Mouse (Mus musculus): ENCODE data around the gene A630095E13Rik.
"Not testable (repeated sequence)": the region's sequence is repeated elsewhere in the genome, so short reads cannot be mapped to it uniquely, and the experiment has no call there.

The A630095E13Rik gene

DNA sequence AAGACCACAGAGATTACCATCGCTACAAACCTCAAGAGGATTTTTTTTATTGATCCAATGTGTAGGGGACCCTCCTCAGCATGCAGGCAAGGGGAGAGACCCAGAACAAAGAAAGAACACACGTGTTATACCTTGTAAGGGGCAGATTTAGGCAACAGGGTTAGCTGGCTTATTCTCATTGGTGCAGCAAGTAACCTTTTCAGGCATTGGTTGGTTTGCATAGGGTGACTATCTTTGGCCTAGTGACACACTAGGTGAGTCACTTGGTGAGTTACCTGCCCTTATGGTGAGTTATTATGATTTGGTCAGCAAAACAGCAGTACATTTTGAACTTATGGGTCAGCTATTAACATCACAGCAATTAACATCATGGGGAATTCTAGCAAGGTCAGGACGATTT lies at the start of gene A630095E13Rik:
TSS of gene A630095E13Rik (minus strand) at position 101 of the 400 bp plus-strand sequence.
- not testable (repeated sequence) for DNase-seq (ENCODE audit: low spot score in 2 of 2)

GRCm38 (mm10) chr9:36692920-36693319 lies 49.7 kb upstream of the A630095E13Rik start, which contains the start of gene Acrv1:
Acrv1 (plus strand) TSS chr9:36693220.
- DNase-seq (ENCODE audit: low spot score in 2 of 2), result no peak

DNA sequence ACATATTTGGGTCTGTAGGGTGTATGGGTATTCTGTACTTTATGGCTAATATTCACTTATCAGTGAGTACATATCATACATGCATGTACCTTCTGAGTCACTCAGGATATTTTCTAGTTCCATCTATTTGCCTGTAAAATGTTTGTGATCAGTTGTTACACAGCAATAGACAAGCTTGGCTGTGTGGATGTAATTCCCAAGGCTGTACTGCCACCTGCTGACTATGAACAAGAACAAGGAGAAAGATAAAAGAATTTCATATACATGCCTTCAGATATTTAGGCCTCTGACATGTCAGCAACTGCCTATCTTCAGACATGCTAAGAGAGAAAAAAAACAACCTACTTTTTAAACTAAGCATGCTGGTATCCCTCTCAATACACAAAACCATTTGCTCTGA lies 44.2 kb upstream of the A630095E13Rik start:
- no peak for DNase-seq (ENCODE audit: low spot score in 2 of 2)

DNA sequence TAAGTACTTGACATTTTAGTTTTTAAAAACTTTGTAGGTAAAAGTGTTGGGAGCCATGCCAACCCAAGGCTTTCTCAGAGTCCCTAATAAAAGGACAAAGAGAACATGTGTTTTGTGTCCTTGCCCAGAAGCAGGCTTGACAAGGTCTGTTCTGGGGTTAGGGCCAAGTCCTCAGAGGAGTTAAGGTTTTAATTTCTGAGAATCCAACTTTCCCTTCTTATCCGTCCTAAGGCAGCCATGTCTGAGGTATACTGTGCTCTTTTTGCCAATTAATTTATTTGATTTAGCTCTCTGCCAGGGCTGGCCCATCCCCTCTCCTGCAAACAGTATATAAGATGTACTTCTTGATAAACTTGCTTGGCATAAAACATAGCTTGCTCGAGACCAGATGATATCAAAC lies 38.2 kb upstream of the A630095E13Rik start:
- no peak for DNase-seq (ENCODE audit: low spot score in 2 of 2)

Measured in right cerebral cortex, postnatal 36 days (tissue).